Mouse (Mus musculus) limb, embryonic 14.5 days (tissue): ENCODE data around the gene Cass4. TPM values are rescaled to one million over a fixed set of nuclear protein-coding genes. Genes with fewer than 3 reads are reported as not detected.

Experiments used
- ATAC-seq: fragments of 200-750 bp; cut with Nextera tagmentation; 2 replicates; pipeline ENCODE4 v1.8.0; 2017; ENCODE audit warnings: low read depth, moderate number of reproducible peaks, moderate TSS enrichment; ENCODE audit not compliant: low FRiP score
- DNase-seq: peaks from one replicate; pipeline ENCODE4 v3.0.0-alpha.2; 2015; ENCODE audit warnings: low spot score
- H3K27ac ChIP-seq: fragments of 300-500 bp; sonication (generic); replicated peaks from 2 replicates; pipeline ENCODE4 v1.5.1; 2014; ENCODE audit warnings: low read depth, mild to moderate bottlenecking, low read length, moderate library complexity, mixed read lengths
- H3K27me3 ChIP-seq: fragments of 300-500 bp; sonication (generic); 2 replicates; pipeline ENCODE4 v1.6.1; 2014; ENCODE audit warnings: low read length, mixed read lengths; ENCODE audit not compliant: control insufficient read depth, insufficient read depth
- H3K36me3 ChIP-seq: fragments of 300-500 bp; sonication (generic); 2 replicates; pipeline ENCODE4 v1.6.1; 2014; ENCODE audit warnings: mild to moderate bottlenecking, low read length, moderate library complexity, mixed read lengths; ENCODE audit not compliant: control insufficient read depth, insufficient read depth
- H3K4me1 ChIP-seq: fragments of 300-500 bp; sonication (generic); 2 replicates; pipeline ENCODE4 v1.6.1; 2014; ENCODE audit warnings: antibody characterized with exemption, low read length, mixed read lengths; ENCODE audit not compliant: control insufficient read depth, insufficient read depth
- H3K4me2 ChIP-seq: fragments of 300-500 bp; sonication (generic); replicated peaks from 2 replicates; pipeline ENCODE4 v1.6.1; 2014; ENCODE audit warnings: low read depth, mild to moderate bottlenecking, low read length, moderate library complexity; ENCODE audit not compliant: severe bottlenecking
- H3K4me3 ChIP-seq: fragments of 300-500 bp; sonication (generic); replicated peaks from 2 replicates; pipeline ENCODE4 v1.5.1; 2014; ENCODE audit warnings: low read length
- H3K9ac ChIP-seq: fragments of 300-500 bp; sonication (generic); 2 replicates; pipeline ENCODE4 v1.6.1; 2014; ENCODE audit warnings: mild to moderate bottlenecking, low read depth, low read length, moderate library complexity; ENCODE audit not compliant: severe bottlenecking
- H3K9me3 ChIP-seq: fragments of 300-500 bp; sonication (generic); 2 replicates; pipeline ENCODE4 v1.6.1; 2016; ENCODE audit warnings: low read length; ENCODE audit not compliant: control insufficient read depth
- POLR2A ChIP-seq: fragments of 200-500 bp; IDR thresholded peaks from 2 replicates; pipeline ENCODE4 v1.8.0; 2012; ENCODE audit warnings: inconsistent platforms, mild to moderate bottlenecking, moderate library complexity, borderline replicate concordance; ENCODE audit not compliant: insufficient read depth, insufficient read length; ENCODE audit errors: extremely low read depth
- WGBS: fragments of 180-500 bp; shearing (Covaris S2); extraction: QIAGEN DNeasy Blood & Tissue Kit; methylation state at CpG from one replicate; pipeline ENCODE4 v1.1.7; 2014; 5-methylcytosine and 5-hydroxymethylcytosine counted together
- polyA plus RNA-seq, 2 experiments: library from polyadenylated mRNA; depleted of rRNA in 1 of 2; stranded (reverse) in 1 of 2; unstranded in 1 of 2; fragments of >200 nt; fragmentation: Nextera tagmentation in 1 of 2; extraction: Ambion mirVana in 1 of 2; gene quantifications; 2 replicates each; pipeline versions ENCODE4 v1.2.1 to v1.2.3; 2012 to 2014

The Cass4 gene
- polyA plus RNA-seq, 2 experiments: 0.16 to 0.50 TPM

- TF ChIP-seq POLR2A: no peak
- no peaks in the 10 kb centered on the region for H3K4me1 ChIP-seq
- H3K27ac ChIP-seq: no peak overlapping the region
- H3K4me3 ChIP-seq: no peak overlapping the region
- no peaks in the 10 kb centered on the region for H3K27me3 ChIP-seq
- H3K9ac ChIP-seq: no peak overlapping the region
- WGBS: 97% methylated on average over 4 of the region's 4 CpGs
- H3K9me3 ChIP-seq: no peaks in the 10 kb centered on the region
- ATAC-seq (no peak), DNase-seq (no peak)
- H3K36me3 ChIP-seq: peaks cover 73% of the 10 kb centered on the region
- H3K4me2 ChIP-seq: no peak overlapping the region
These were observed 58.4 kb downstream of the Cass4 start for GRCm38 (mm10) chr2:172452031-172452430.

- Histone ChIP-seq H3K9ac (no peak overlapping the region), H3K9me3 (no peaks in the 10 kb centered on the region), H3K36me3 (peaks cover 72% of the 10 kb centered on the region), H3K27ac (no peak overlapping the region), H3K4me2 (no peak overlapping the region), H3K27me3 (no peaks in the 10 kb centered on the region), H3K4me1 (no peaks in the 10 kb centered on the region), H3K4me3 (no peak overlapping the region)
- DNase-seq (no peak), ATAC-seq (no peak)
- WGBS: 95% methylated on average over 10 of the region's 10 CpGs
- no peak for TF ChIP-seq POLR2A
These were observed 58.9 kb downstream of the Cass4 start for GRCm38 (mm10) chr2:172452458-172452857.

- Histone ChIP-seq H3K27me3 (no peaks in the 10 kb centered on the region), H3K4me1 (no peaks in the 10 kb centered on the region), H3K9ac (no peak within 1 kb of the TSS), H3K36me3 (peaks cover 45% of the 10 kb centered on the region), H3K9me3 (no peaks in the 10 kb centered on the region), H3K4me2 (no peak within 1 kb of the TSS), H3K27ac (no peak within 1 kb of the TSS), H3K4me3 (no peak within 1 kb of the TSS)
- DNase-seq (no peak), ATAC-seq (no peak)
- no peak for TF ChIP-seq POLR2A
- WGBS: 68% methylated on average over 11 of the region's 11 CpGs
These were observed 64.9 kb downstream of the Cass4 start, which contains the start of gene Gcnt7 for GRCm38 (mm10) chr2:172458496-172458895. Gene Gcnt7 (minus strand): TSS chr2:172458596.

- no peak for TF ChIP-seq POLR2A
- peaks cover 53% of the 10 kb centered on the region for H3K36me3 ChIP-seq
- H3K27ac ChIP-seq: no peak overlapping the region
- H3K9me3 ChIP-seq: no peaks in the 10 kb centered on the region
- H3K4me1 ChIP-seq: no peaks in the 10 kb centered on the region
- ATAC-seq (no peak), DNase-seq (no peak)
- H3K4me3 ChIP-seq: no peak overlapping the region
- no peak overlapping the region for H3K9ac ChIP-seq
- no peaks in the 10 kb centered on the region for H3K27me3 ChIP-seq
- 41% methylated on average over 2 of the region's 2 CpGs for WGBS
- H3K4me2 ChIP-seq: no peak overlapping the region
These were observed 67.1 kb downstream of the Cass4 start for GRCm38 (mm10) chr2:172460647-172461046.

- 81% methylated on average over 4 of the region's 4 CpGs for WGBS
- no peaks in the 10 kb centered on the region for H3K4me1 ChIP-seq
- no peaks in the 10 kb centered on the region for H3K9me3 ChIP-seq
- H3K36me3 ChIP-seq: peaks cover 64% of the 10 kb centered on the region
- no peak for TF ChIP-seq POLR2A
- no peak for ATAC-seq
- no peak overlapping the region for H3K4me3 ChIP-seq
- no peak overlapping the region for H3K4me2 ChIP-seq
- H3K9ac ChIP-seq: no peak overlapping the region
- DNase-seq: no peak
- H3K27ac ChIP-seq: no peak overlapping the region
- H3K27me3 ChIP-seq: no peaks in the 10 kb centered on the region
These were observed 69.2 kb downstream of the Cass4 start for GRCm38 (mm10) chr2:172462813-172463212.

- ATAC-seq: no peak
- TF ChIP-seq POLR2A: no peak
These were observed 73.0 kb downstream of the Cass4 start for GRCm38 (mm10) chr2:172466427-172467132.

More at GRCm38 (mm10) chr2:172466427-172467132, 73.0 kb downstream of the Cass4 start:
- H3K4me2 ChIP-seq: no peak overlapping the region
- H3K36me3 ChIP-seq: peaks cover 78% of the 10 kb centered on the region
- no peaks in the 10 kb centered on the region for H3K9me3 ChIP-seq
- no peak overlapping the region for H3K9ac ChIP-seq
- 92% methylated on average over 11 of the region's 11 CpGs for WGBS
- no peak overlapping the region for H3K27ac ChIP-seq
- no peaks in the 10 kb centered on the region for H3K27me3 ChIP-seq
- no peaks in the 10 kb centered on the region for H3K4me1 ChIP-seq
- DNase-seq: no peak
- H3K4me3 ChIP-seq: no peak overlapping the region
